Mouse (Mus musculus): ENCODE results near the gene Cactin. TPM values are rescaled to one million over a fixed set of nuclear protein-coding genes. Genes with fewer than 3 reads are reported as not detected.

The Cactin gene
- total RNA-seq, 2 experiments from 2014 or later, result 10.1 to 10.9 TPM

DNA sequence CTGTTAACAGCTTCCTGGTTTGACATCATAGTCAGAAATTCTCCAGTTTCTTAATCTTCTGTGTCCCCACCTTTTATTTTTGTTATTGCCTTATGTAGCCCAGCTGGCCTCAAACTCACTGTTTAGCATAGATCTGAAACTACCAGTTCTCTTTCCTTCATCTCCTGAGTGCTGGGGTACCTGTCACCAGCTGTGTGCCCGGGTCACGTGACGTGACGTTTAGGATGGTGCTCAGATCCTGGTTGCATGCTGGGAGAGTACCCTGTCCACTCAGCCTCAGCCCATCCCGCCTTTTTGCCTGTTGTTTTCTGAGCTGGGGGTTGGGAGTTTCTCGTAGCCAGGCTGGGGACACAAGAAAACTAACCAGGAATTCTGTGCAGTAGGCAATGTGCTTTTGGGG lies 23.7 kb upstream of the Cactin start:
- no peak for DNase-seq (ENCODE audit: low spot score)

GRCm38 (mm10) chr10:81297845-81298244 lies 23.1 kb upstream of the Cactin start:
- peak; percentile 51 for DNase-seq (ENCODE audit: low spot score)

- no peak for DNase-seq (ENCODE audit: low spot score)
Observed at GRCm38 (mm10) chr10:81298369-81299100, 22.4 kb upstream of the Cactin start.

GRCm38 (mm10) chr10:81299585-81300351 lies 21.1 kb upstream of the Cactin start:
- DNase-seq (ENCODE audit: low spot score), result no peak

DNA sequence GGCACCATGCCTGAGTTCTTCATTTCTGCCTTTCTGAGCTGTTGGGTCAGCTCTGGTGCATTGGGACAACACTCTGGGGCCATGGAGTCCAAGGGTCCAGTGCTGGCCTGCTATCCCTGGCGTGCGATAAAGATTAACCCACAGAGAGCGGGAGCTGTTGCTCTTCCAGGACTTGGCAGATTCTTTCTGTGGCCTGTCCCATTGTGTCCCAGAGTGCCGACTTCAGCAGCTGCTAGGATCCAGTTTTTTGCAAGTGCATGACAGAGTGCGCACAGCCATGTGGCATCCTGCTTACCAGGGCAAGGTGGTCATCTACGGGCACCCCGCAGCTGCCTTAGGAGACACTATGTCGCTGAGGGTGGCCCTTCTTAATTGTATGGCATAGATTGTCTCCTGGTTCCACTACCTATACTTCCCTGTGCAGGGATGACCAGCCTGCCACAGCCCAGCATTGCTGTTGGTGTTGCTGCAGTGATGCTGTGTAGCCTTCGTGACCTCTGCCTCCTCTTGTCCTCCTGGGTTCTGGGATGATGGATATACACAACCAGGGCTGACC lies 20.5 kb upstream of the Cactin start:
- no peak for DNase-seq (ENCODE audit: low spot score)

- no peak for DNase-seq (ENCODE audit: low spot score)
Observed at GRCm38 (mm10) chr10:81301321-81301720, 19.6 kb upstream of the Cactin start.

GRCm38 (mm10) chr10:81302288-81302687 lies 18.6 kb upstream of the Cactin start:
- DNase-seq (ENCODE audit: low spot score), result no peak

- DNase-seq (ENCODE audit: low spot score), result no peak
Observed at GRCm38 (mm10) chr10:81302781-81303218, 18.1 kb upstream of the Cactin start.

GRCm38 (mm10) chr10:81303258-81303657 lies 17.6 kb upstream of the Cactin start:
- no peak for DNase-seq (ENCODE audit: low spot score)

GRCm38 (mm10) chr10:81303761-81304160 lies 17.1 kb upstream of the Cactin start:
- DNase-seq (ENCODE audit: low spot score), result no peak

GRCm38 (mm10) chr10:81304597-81305238 lies 16.2 kb upstream of the Cactin start:
- peak; percentile 55 for DNase-seq (ENCODE audit: low spot score)

DNA sequence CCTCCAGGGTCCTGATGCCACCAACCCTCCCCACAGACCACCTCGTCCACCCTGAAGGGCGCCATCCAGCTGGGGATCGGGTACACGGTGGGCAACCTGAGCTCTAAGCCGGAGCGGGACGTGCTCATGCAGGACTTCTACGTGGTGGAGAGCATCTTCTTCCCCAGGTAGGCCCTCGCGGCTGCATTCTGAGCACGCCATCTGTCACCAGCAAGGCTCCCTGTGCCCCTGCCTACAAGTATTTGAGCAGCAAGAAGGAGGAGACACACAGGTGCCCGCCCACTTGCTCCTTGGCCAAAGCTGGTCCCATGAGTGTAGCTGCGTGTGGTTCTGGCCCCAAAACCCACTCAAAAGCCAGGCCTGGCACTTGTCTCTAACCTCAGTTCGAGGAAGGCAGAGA lies 15.2 kb upstream of the Cactin start:
- no peak for DNase-seq (ENCODE audit: low spot score)

- DNase-seq (ENCODE audit: low spot score), result no peak
Observed at GRCm38 (mm10) chr10:81306173-81306668, 14.7 kb upstream of the Cactin start.

- no peak for DNase-seq (ENCODE audit: low spot score)
Observed at GRCm38 (mm10) chr10:81306837-81307682, 13.8 kb upstream of the Cactin start.

GRCm38 (mm10) chr10:81309571-81309970 lies 11.3 kb upstream of the Cactin start:
- DNase-seq (ENCODE audit: low spot score), result no peak

DNA sequence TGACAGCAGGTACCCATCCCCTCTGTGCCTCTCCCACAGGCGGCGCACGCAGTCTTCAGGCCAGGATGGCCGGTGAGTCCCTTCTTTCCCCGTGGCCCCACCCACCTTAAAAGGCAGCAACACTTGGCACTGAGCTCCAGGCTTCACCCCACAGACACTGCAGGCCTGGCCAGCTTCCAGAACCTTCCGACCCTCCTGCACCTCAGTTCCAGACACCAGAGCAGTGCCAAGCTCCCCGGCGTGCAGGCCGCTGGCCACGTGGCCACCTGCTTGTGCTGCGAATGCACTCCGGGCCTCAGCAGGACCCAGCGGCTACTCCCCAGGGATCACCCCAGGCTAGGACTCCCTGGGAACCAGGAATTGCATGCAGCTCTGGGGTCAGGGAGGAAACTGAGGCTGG lies 7.3 kb upstream of the Cactin start:
- DNase-seq (ENCODE audit: low spot score), result no peak

GRCm38 (mm10) chr10:81314201-81314600 lies 6.7 kb upstream of the Cactin start:
- no peak for DNase-seq (ENCODE audit: low spot score)

DNA sequence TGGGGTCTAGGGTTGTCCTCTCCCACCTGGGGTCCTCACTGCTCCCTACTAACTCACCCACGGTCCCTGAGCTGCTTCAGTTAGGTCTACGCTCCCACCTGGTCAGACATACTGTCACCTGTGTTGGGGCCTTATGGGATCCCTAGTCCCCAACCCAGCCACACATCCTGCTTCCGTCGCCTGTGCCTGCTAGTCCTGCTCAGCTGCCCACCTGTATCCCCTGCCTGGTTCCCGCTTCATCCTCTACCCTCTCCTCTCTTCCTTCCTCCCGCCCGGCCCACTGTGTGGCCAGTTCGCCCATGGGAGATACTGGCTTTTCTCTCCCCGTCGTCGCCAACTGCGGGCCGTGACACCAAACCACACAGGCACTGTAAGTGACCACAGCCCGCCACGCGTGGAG lies 5.3 kb upstream of the Cactin start:
- no peak for DNase-seq (ENCODE audit: low spot score)

DNA sequence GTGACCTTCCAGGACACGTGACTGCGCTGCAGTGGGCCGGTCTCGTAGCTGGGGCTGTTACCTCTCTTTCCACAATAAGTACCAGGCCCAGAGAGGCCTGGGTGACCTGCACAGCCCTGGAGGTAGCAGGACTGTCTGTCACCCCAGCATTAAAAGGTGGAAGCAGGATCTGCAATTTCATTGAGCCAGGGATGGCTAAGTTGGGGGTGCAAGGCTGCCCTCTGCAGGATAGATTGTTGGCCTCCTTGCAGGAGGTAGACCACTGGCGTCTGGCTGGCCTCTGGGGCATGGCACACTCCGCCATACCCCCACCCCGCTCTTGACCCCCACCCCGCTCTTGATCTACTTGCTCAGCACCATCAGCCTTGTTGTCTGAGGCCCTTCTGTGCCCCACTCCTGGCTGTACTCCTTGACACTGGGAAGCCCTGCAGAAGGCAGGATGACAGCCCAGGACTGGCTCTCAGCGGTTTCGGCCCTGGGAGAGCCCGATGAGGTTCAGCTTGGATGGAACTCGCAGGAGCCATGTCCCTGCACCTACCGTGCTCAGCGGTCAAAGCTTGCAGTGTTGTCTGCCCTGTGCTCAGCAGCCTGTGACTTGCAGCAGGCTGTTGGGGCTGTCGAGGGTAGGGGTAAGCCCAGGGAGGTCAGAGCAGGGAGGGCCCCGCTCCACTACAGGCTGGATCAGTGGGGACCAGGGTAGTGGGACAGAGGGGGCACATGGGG lies 4.4 kb upstream of the Cactin start:
- DNase-seq (ENCODE audit: low spot score), result no peak

GRCm38 (mm10) chr10:81317273-81317672 lies 3.6 kb upstream of the Cactin start:
- DNase-seq (ENCODE audit: low spot score), result no peak

Data from gastrocnemius, adult 18-20 months (tissue).